Mouse (Mus musculus) forelimb bud, embryonic 11.5 days (tissue): ENCODE measurements around the gene Ccdc136.

ENCODE experiments used
- DNase-seq: peaks from one replicate; pipeline ENCODE4 v3.0.0-alpha.2; 2012; ENCODE audit warnings: low read depth, low spot score

The Ccdc136 gene

GRCm38 (mm10) chr6:29436461-29436934 is 40.4 kb downstream of the Ccdc136 start:
- DNase-seq = no peak

- no peak for DNase-seq
These were observed 43.1 kb downstream of the Ccdc136 start for GRCm38 (mm10) chr6:29439251-29439650.

- DNase-seq = no peak
These were observed 43.7 kb downstream of the Ccdc136 start for GRCm38 (mm10) chr6:29439789-29440188.

GRCm38 (mm10) chr6:29444773-29445172 is 48.7 kb downstream of the Ccdc136 start:
- DNase-seq = peak; percentile 43

GRCm38 (mm10) chr6:29445354-29445753 is 49.2 kb downstream of the Ccdc136 start:
- no peak for DNase-seq

GRCm38 (mm10) chr6:29449858-29450257 is 53.7 kb downstream of the Ccdc136 start:
- DNase-seq = no peak

GRCm38 (mm10) chr6:29450667-29451066 is 54.6 kb downstream of the Ccdc136 start:
- no peak for DNase-seq

GRCm38 (mm10) chr6:29461502-29461901 is 65.4 kb downstream of the Ccdc136 start:
- no peak for DNase-seq

GRCm38 (mm10) chr6:29463388-29463787 is 67.3 kb downstream of the Ccdc136 start:
- no peak for DNase-seq

GRCm38 (mm10) chr6:29467583-29468354 is 71.7 kb downstream of the Ccdc136 start, which contains the start of gene Atp6v1f:
TSS of gene Atp6v1f (plus strand) at chr6:29467718.
- DNase-seq = peak; percentile 95

GRCm38 (mm10) chr6:29468851-29469250 is 72.7 kb downstream of the Ccdc136 start:
- no peak for DNase-seq

GRCm38 (mm10) chr6:29471137-29471536 is 75.0 kb downstream of the Ccdc136 start, which contains the start of gene Atp6v1fnb:
TSS of gene Atp6v1fnb (plus strand) at chr6:29471437.
- no peak for DNase-seq

GRCm38 (mm10) chr6:29473941-29474691 is 78.0 kb downstream of the Ccdc136 start:
- DNase-seq = peak; percentile 77

GRCm38 (mm10) chr6:29474736-29475135 is 78.6 kb downstream of the Ccdc136 start:
- no peak for DNase-seq
